Mouse (Mus musculus) hindbrain, embryonic 14.5 days (tissue): ENCODE measurements around the gene Tmem191c. TPM values are rescaled to one million over a fixed set of nuclear protein-coding genes. Genes with fewer than 3 reads are reported as not detected.
A peak's percentile ranks its signal among the peaks of the same experiment; 100 is the strongest.
"Not testable (repeated sequence)": the region's sequence is repeated elsewhere in the genome, so short reads cannot be mapped to it uniquely, and the experiment has no call there.

Experiments
- ATAC-seq: fragments of 200-750 bp; cut with Nextera tagmentation; 2 replicates; pipeline ENCODE4 v1.8.0; 2017; ENCODE audit warnings: moderate number of reproducible peaks, mild to moderate bottlenecking, moderate TSS enrichment, moderate library complexity; ENCODE audit not compliant: low FRiP score
- DNase-seq: peaks from one replicate; pipeline ENCODE4 v3.0.0-alpha.2; 2015; ENCODE audit warnings: low spot score
- H3K27ac ChIP-seq: fragments of 300-500 bp; sonication (generic); 2 replicates; pipeline ENCODE4 v1.5.1; 2014; ENCODE audit warnings: mild to moderate bottlenecking, moderate library complexity
- H3K27me3 ChIP-seq: fragments of 300-500 bp; sonication (generic); 2 replicates; pipeline ENCODE4 v1.6.1; 2014; ENCODE audit warnings: mild to moderate bottlenecking, low read length, mixed read lengths; ENCODE audit not compliant: control insufficient read depth, insufficient read depth
- H3K36me3 ChIP-seq: fragments of 300-500 bp; sonication (generic); replicated peaks from 2 replicates; pipeline ENCODE4 v1.6.1; 2014; ENCODE audit not compliant: control insufficient read depth, insufficient read depth
- H3K4me1 ChIP-seq: fragments of 300-500 bp; sonication (generic); replicated peaks from 2 replicates; pipeline ENCODE4 v1.6.1; 2014; ENCODE audit warnings: antibody characterized with exemption, low read length, mixed read lengths; ENCODE audit not compliant: control insufficient read depth, insufficient read depth
- H3K4me2 ChIP-seq: fragments of 300-500 bp; sonication (generic); replicated peaks from 2 replicates; pipeline ENCODE4 v1.6.1; 2014; ENCODE audit warnings: mild to moderate bottlenecking, moderate library complexity
- H3K4me3 ChIP-seq: fragments of 300-500 bp; sonication (generic); replicated peaks from 2 replicates; pipeline ENCODE4 v1.5.1; 2014; ENCODE audit warnings: mild to moderate bottlenecking, low read length
- H3K9ac ChIP-seq: fragments of 300-500 bp; sonication (generic); 2 replicates; pipeline ENCODE4 v1.6.1; 2014
- H3K9me3 ChIP-seq: fragments of 300-500 bp; sonication (generic); 2 replicates; pipeline ENCODE4 v1.6.1; 2016; ENCODE audit warnings: low read length; ENCODE audit not compliant: control insufficient read depth
- WGBS: fragments of 180-500 bp; shearing (Covaris S2); extraction: QIAGEN DNeasy Blood & Tissue Kit; methylation state at CpG from one replicate; pipeline ENCODE4 v1.1.7; 2014; 5-methylcytosine and 5-hydroxymethylcytosine counted together
- polyA plus RNA-seq: library from polyadenylated mRNA; unstranded; fragments of >200 nt; fragmentation: Nextera tagmentation; extraction: Ambion mirVana; gene quantifications from 2 replicates; pipeline ENCODE4 v1.2.1, GENCODE M21; 2014

Gene Tmem191c
- polyA plus RNA-seq = 36.6 and 45.7 TPM in 2 replicates

DNA sequence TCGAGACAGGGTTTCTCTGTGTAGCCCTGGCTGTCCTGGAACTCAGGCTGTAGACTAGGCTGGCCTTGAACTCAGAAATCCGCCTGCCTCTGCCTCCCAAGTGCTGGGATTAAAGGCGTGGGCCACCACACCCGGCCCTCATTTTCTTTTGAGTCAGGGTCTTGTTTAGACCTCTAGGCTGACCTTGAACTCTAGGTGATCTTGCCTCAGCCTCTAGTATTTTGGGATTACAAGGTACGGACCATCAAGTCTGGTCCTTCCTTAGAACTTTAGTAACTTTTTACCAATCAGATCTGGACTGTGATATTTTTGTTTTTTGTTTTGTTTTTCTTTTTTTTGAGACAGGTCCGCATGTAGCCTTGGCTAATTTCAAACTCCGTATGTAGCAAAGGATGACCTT, at the start of gene Tmem191c:
Gene Tmem191c (plus strand): TSS at position 357 of the 400 bp plus-strand sequence.
- no peak for ATAC-seq
- WGBS = 59% methylated on average over 7 of the region's 7 CpGs
- no peak for DNase-seq
- Histone ChIP-seq H3K4me2 (peak within 1 kb of the TSS; percentile 79), H3K4me1 (peaks cover 20% of the 10 kb centered on the region; the same call in 1 of the 2 replicates), H3K27me3 (peaks cover 33% of the 10 kb centered on the region), H3K36me3 (peaks cover 20% of the 10 kb centered on the region), H3K9ac (peak within 1 kb of the TSS; percentile 62), H3K9me3 (peaks cover 3% of the 10 kb centered on the region; the same call in 1 of the 2 replicates), H3K27ac (peak within 1 kb of the TSS; percentile 74), H3K4me3 (peak within 1 kb of the TSS; percentile 46)

- Histone ChIP-seq H3K27me3 (no peaks in the 10 kb centered on the region), H3K27ac (no peak overlapping the region), H3K9me3 (no peaks in the 10 kb centered on the region), H3K4me3 (no peak overlapping the region), H3K36me3 (no peaks in the 10 kb centered on the region), H3K9ac (no peak overlapping the region), H3K4me1 (no peaks in the 10 kb centered on the region), H3K4me2 (no peak overlapping the region)
- ATAC-seq (no peak), DNase-seq (no peak)
Observed at GRCm38 (mm10) chr16:17226496-17226895, 49.4 kb upstream of the Tmem191c start.

- not testable (repeated sequence) for H3K27ac ChIP-seq, H3K9me3 ChIP-seq, H3K4me3 ChIP-seq, H3K4me2 ChIP-seq, DNase-seq, H3K9ac ChIP-seq, H3K36me3 ChIP-seq, H3K27me3 ChIP-seq, ATAC-seq
- H3K4me1 ChIP-seq = peaks cover 18% of the 10 kb centered on the region
- 92% methylated on average over 2 of the region's 2 CpGs for WGBS
Observed at GRCm38 (mm10) chr16:17231523-17231922, 44.4 kb upstream of the Tmem191c start.

- Histone ChIP-seq H3K27me3 (no peaks in the 10 kb centered on the region), H3K4me2 (peak within 1 kb of the TSS; percentile 90), H3K4me1 (peaks cover 22% of the 10 kb centered on the region), H3K36me3 (no peaks in the 10 kb centered on the region), H3K27ac (peak within 1 kb of the TSS; percentile 95), H3K9ac (peak within 1 kb of the TSS; percentile 95), H3K4me3 (peak within 1 kb of the TSS; percentile 89), H3K9me3 (no peaks in the 10 kb centered on the region)
- WGBS = 1% methylated on average over 58 of the region's 59 CpGs
- DNase-seq (peak; percentile 92), ATAC-seq (peak; percentile 94)
Observed at GRCm38 (mm10) chr16:17232794-17233701, 42.8 kb upstream of the Tmem191c start, which contains the start of gene Hic2. Gene Hic2 (plus strand): TSS chr16:17233572.

DNA sequence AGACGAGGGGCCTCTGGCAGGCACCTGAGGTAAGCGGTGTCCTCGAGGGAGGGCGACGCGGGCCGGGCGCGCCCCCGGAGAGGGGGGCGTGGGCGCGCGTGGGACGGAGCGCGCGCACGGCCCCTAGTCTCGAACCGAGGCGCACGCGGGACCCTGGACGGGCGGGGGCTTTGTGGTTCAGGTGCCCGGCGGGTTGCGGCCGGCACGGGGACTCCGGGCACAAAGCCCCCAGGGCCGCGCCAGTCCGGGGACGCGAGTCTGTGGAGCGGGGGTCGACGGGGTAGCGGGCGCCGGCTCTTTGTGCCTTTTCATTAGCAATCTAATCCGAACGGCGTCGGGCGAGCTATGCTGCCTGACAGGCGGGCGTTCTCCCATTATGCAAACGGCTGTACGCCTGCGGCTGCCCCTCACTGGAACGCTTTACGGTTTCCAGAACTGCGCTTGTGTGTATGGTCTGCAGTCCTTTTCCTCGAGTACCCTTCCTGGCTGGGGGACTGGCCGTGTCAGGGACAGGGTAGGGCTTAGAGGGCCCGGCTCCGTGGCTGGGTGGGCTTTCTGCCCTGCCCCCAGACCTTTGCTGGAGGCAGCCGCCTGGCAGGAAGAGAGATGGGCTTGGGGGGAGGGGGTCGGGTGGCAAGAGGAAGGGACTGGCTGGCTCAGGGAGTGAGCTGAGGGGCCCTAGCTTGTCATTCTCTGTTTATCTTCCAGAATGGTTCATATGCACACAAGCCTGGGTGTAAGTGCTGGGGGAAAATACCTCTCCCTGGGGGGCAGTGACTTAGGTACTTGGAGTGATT, 42.0 kb upstream of the Tmem191c start:
- H3K27me3 ChIP-seq = no peaks in the 10 kb centered on the region
- peak overlapping the region; percentile 95 for H3K27ac ChIP-seq
- WGBS = under 1% methylated on average over 54 of the region's 62 CpGs
- peak; percentile 72 for DNase-seq
- H3K9ac ChIP-seq = peak overlapping the region; percentile 95
- ATAC-seq = peak; percentile 81
- no peaks in the 10 kb centered on the region for H3K9me3 ChIP-seq
- no peaks in the 10 kb centered on the region for H3K36me3 ChIP-seq
- peaks cover 22% of the 10 kb centered on the region for H3K4me1 ChIP-seq
- H3K4me3 ChIP-seq = peak overlapping the region; percentile 89
- H3K4me2 ChIP-seq = peak overlapping the region; percentile 90

- Histone ChIP-seq H3K36me3 (no peaks in the 10 kb centered on the region), H3K27ac (peak overlapping the region; percentile 95), H3K4me3 (peak overlapping the region; percentile 89), H3K27me3 (no peaks in the 10 kb centered on the region), H3K4me1 (peaks cover 24% of the 10 kb centered on the region), H3K9ac (peak overlapping the region; percentile 95), H3K9me3 (no peaks in the 10 kb centered on the region), H3K4me2 (peak overlapping the region; percentile 90)
- DNase-seq = peak; percentile 31
- 1% methylated on average over 12 of the region's 12 CpGs for WGBS
- no peak for ATAC-seq
Observed at GRCm38 (mm10) chr16:17234499-17234895, 41.4 kb upstream of the Tmem191c start.

DNA sequence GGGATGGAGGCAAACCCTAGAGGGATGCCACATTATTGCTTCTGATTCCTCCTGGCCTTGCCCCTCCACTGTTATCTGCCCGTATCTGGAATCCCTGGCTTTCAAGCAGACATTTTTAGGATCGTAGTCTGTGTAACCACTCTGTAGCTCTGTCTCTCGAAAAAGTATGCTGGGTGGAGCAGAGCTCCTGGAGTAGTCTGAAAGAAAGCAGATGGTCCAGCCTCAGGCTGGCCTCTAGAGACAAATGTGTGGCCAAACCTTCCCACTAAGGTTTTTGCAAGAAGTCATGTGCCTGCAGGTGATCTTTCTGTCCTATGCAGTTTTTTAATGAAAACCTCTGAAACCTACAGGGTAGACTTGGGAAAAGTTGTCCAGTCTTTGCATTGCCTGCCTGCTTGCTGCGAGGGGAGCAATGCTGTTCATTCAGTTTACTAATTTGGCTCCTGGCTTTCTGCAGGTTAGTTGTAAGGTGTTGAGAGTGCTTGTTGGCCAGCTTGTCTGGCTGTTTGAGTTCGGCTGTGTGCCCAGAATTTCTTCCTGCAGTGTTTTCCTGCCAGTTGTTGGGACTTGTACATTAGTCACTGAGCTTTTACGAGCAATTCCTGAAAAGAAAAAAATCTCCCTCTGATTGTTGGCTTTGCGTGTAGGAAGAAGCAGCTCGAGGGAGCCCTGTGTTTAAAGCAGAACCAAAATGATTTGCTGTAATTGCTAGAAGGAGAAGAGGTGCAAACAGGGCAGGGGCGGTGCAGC, 40.8 kb upstream of the Tmem191c start:
- H3K4me2 ChIP-seq = peak overlapping the region; percentile 90
- DNase-seq (no peak), ATAC-seq (no peak)
- peak overlapping the region; percentile 95; the same call in 1 of the 2 replicates for H3K27ac ChIP-seq
- peak overlapping the region; percentile 95 for H3K9ac ChIP-seq
- peak overlapping the region; percentile 89 for H3K4me3 ChIP-seq
- peaks cover 26% of the 10 kb centered on the region for H3K4me1 ChIP-seq
- no peaks in the 10 kb centered on the region for H3K9me3 ChIP-seq
- H3K36me3 ChIP-seq = no peaks in the 10 kb centered on the region
- whole genome bisulfite sequencing = 47% methylated on average over 9 of the region's 9 CpGs
- no peaks in the 10 kb centered on the region for H3K27me3 ChIP-seq

DNA sequence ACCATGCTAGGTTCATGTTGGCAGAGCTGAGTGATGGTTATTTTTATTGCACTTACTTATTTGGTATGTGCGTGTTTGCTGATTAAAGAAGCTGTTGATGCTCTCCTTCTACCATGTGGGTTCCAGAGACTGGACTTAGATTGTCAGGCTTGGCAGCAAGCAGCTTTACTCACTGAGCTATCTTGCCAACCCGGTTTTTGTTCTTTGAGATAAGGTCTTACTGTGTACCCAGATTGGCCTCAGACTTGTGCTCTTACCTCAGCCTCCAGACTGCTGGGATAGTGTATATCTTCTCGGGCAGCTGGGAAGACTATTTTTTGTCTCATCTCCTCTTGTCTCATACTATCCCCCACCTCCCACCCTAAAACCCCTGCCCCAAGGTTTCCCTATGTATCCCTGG, 38.2 kb upstream of the Tmem191c start:
- no peak overlapping the region for H3K27ac ChIP-seq
- DNase-seq = no peak
- H3K9ac ChIP-seq = no peak overlapping the region
- no peak overlapping the region for H3K4me3 ChIP-seq
- no peaks in the 10 kb centered on the region for H3K27me3 ChIP-seq
- peaks cover 26% of the 10 kb centered on the region for H3K4me1 ChIP-seq
- no peaks in the 10 kb centered on the region for H3K36me3 ChIP-seq
- no peak overlapping the region for H3K4me2 ChIP-seq
- ATAC-seq = no peak
- 94% methylated on average over 3 of the region's 3 CpGs for WGBS
- H3K9me3 ChIP-seq = no peaks in the 10 kb centered on the region
